Mouse (Mus musculus) A20 (cell line): ENCODE data around the gene Hpgd.

ENCODE experiments used
- DNase-seq: peaks from one replicate; pipeline ENCODE4 v3.0.0-alpha.2; 2011; ENCODE audit warnings: low read depth, low spot score

Gene Hpgd

DNA sequence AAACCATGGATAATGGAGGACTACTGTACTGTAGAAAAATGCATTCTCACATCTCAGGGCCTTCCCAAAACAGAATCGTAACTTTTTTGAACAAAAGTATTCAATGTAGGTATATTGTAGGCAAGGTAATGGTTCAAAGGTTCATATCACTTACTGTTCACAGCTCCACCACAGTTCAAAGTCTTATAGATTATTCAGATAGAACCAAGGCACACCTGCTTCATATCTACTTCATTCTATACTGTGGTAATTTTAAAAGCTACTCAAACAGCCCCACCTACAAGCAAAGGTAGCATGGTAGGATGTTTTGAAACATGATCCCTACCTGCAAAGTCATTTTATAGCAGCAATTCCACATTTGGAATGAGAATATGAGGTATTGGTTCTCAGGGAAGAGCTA is 28.9 kb downstream of the Hpgd start:
- DNase-seq = no peak

DNA sequence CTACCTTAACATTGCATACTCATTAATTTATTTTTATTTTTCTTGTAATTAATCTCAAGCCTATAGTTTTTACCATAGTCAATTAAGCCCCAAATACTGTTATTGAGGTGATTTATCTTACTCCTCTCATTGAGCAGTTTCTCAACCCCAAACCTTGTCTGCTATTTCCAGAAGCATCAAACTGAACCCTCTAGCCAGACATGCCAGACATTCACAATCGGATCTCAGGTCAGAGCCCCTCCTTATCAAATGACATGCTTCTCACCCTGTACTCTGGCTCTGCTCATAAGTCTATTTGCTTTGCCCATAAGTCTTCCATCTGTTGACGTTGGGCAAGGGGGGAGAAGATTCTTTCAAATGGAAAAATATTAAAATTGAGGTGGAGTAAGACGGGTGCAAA is 33.3 kb downstream of the Hpgd start:
- no peak for DNase-seq

DNA sequence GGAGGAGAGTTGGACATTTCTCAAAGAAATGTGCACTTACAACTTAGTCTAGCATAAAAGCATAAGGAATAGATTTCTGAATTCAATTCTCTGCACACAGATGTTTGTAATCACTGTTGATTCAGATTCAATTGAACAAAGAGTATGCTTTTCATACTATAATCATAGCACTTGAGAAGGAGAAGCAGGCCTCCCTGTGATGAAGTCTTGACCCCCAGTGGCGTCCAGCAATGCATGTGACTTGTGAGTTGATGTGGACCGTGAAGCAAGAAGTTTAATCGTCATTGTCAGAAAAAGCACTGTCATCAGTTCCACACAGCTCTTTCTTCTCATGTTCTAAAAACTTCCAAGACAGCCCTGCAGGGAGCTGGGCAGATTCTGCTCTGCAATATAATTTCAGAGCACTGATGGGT is 33.8 kb downstream of the Hpgd start:
- no peak for DNase-seq

DNA sequence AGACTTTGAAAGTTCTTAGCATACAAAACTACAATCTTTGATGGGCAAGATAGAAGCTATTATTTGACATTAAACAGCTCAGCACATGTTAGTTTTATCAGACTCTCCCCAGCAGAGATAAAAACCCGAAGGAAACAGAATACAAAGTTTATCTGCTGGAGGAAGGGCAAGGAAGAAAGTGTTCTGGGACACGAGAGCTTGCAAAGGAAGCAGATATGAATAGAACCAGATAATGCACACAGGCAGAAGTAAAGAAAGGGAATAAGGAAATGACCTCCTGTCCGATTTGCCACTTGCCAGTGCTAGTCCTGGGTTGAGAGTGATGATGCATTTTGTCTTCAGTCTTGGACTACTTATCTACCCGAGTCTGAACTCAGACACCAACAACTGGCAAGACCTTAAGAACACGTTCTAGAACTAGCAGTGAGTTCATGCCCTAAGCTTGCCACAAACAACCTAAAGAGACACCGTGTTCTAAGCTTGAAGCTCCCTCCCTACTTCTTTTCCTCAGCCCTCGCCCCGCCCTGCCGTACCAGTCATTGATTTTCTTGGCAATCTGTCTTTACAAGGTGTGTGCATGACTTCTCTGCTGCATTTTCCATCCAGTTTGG is 41.1 kb downstream of the Hpgd start:
- no peak for DNase-seq

DNA sequence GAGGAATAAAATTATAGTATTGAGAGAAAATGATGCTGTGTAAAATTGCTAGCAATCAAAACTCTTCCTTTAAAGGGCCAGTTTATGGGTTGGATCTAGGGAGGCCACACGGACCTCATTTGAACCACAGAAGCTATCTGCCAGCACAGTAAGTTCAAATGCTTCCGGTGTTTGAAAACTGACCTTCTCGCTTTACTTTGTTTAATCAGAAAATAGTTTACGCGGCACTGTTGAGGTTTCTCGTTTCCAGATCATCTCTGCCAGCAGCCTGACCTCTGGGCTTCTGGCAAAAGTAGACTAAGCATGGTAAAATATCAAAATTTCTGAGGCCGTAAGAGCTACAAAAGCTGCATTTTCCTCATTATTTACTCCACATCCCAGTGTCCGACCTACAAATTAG is 42.4 kb downstream of the Hpgd start:
- no peak for DNase-seq

DNA sequence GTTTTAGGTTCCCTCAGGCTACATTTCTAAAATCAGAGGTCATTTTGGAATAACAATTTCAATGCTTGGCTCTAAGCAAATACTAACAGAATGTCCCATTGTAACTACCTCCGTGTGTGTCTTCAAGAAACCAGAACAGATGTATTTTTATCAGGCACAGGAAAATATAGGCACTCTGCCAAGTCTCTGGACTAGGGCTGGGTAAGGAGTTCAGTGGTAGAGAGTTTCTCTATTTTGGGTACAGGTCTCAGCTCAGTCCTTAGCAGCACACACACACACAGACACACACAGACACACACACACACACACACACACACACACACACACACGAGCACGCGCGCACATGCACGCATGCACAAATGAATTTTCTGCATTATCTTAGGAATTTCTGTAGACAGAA is 49.1 kb downstream of the Hpgd start:
- DNase-seq = no peak

DNA sequence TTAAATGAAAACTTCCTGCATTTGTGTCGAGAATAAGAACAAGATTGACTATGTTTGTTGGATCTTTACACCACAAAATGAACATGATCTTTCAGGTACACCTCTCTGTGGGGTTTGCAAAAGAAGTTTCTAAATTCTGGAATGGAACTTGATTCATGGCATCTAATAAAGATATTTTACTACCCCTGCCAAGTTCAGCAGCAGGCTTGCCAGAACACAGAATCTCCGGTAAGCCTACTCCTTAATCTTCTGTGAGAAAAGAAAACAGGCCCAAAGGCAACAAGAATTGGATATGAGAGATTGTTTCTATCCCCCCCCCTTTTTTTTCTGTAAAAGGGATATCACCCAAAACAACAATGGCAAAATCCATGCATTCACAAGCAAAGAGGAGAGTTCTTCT is 49.6 kb downstream of the Hpgd start:
- no peak for DNase-seq

DNA sequence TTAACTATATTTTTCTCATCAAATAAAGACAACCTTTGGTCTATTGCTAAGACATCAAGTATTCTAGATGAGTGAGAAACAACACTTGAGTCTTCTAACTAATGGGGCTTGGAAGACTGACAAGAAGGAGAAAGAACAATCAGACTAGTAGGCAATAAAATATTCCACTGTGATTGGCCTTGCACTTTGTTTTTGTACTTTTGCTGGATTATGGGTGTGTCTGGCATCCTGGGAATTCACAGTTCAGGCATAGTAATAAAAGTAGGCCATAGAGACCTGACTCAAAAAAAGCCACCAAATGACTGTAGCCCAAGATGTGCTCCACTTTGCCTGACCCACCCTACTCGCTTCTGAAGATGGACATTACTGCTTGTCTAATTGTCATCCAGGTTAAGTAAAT is 50.0 kb downstream of the Hpgd start:
- no peak for DNase-seq

DNA sequence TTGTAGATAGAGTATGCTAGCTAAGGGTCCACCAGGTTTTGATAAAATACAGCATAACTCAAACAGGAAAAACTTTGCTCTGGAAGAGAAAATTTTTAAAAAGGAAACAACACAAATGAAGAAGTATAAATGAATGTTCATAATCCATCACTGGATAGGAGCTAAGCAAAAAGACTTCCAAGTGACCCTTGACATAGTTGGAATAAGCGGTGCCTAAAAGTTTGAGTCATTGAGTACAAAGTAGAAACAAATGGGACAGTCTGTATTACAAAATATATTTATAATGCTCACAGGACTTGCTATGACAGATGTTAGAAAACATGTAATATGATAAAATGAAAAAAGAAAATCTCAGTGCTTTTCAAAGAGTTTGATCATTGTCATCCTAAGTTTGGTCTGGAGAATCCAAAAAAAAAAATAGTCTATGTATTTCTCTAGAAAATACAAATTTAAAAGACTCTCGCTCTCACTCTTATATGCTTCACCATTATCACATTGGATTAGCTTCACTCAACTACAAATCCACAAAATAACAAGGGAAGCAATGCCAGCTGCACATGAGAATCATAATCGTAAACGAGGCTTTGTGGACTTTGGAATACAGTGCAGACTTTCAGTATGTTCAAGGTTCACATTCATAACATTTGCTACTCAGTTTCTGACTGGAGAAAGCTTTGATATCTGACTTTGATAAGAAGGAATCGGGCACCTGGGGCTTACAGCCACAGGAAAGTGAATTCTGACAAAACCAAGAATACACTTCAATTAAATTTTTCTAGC is 51.4 kb downstream of the Hpgd start:
- DNase-seq = no peak

DNA sequence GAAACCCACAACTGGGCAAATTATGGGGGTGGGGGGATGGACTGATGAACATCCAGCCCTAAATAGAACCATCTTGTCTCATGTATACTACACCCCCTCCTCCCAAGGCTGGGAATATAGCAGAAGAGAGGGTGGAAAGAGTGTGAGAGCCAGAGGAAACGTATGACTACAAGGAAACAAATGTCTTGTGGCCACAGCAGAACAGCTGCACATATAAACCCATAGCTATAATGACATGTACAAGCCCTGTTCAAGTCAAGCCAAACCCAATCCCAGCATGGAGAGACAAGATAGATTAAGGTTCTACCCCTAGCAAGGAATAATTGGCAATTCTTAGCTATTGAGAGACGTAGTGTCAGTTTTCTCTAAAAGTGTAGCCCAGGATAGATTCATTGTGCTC is 68.8 kb downstream of the Hpgd start:
- DNase-seq = no peak
